Mouse (Mus musculus) hindlimb bud, embryonic 11.5 days (tissue): Measurements from ENCODE around the gene Gm42791.

Source experiments
- DNase-seq: peaks from one replicate; pipeline ENCODE4 v3.0.0-alpha.2; 2012; ENCODE audit warnings: low read depth, low spot score; ENCODE audit errors: extremely low spot score

Gm42791 gene

GRCm38 (mm10) chr5:148954314-148955060 is 40.5 kb downstream of the Gm42791 start:
- no peak for DNase-seq

GRCm38 (mm10) chr5:148953098-148953497 is 41.8 kb downstream of the Gm42791 start:
- no peak for DNase-seq

- no peak for DNase-seq
These were observed 42.5 kb downstream of the Gm42791 start for GRCm38 (mm10) chr5:148952419-148952818.

- no peak for DNase-seq
These were observed 43.6 kb downstream of the Gm42791 start for GRCm38 (mm10) chr5:148951360-148951759.

- no peak for DNase-seq
These were observed 44.9 kb downstream of the Gm42791 start for GRCm38 (mm10) chr5:148950064-148950463.

- no peak for DNase-seq
These were observed 46.4 kb downstream of the Gm42791 start for GRCm38 (mm10) chr5:148948577-148948976.

GRCm38 (mm10) chr5:148947412-148947811 is 47.5 kb downstream of the Gm42791 start:
- DNase-seq: no peak

- DNase-seq: no peak
These were observed 48.2 kb downstream of the Gm42791 start for GRCm38 (mm10) chr5:148946787-148947186.

- no peak for DNase-seq
These were observed 49.2 kb downstream of the Gm42791 start for GRCm38 (mm10) chr5:148945735-148946134.

- DNase-seq: no peak
These were observed 50.9 kb downstream of the Gm42791 start for GRCm38 (mm10) chr5:148944024-148944423.

- DNase-seq: no peak
These were observed 51.5 kb downstream of the Gm42791 start for GRCm38 (mm10) chr5:148943444-148943843.

- no peak for DNase-seq
These were observed 52.0 kb downstream of the Gm42791 start for GRCm38 (mm10) chr5:148942957-148943356.

- no peak for DNase-seq
These were observed 52.6 kb downstream of the Gm42791 start for GRCm38 (mm10) chr5:148942305-148942704.

GRCm38 (mm10) chr5:148941867-148942266 is 53.1 kb downstream of the Gm42791 start:
- DNase-seq: no peak

GRCm38 (mm10) chr5:148939948-148940382 is 55.0 kb downstream of the Gm42791 start:
- no peak for DNase-seq

- no peak for DNase-seq
These were observed 58.4 kb downstream of the Gm42791 start for GRCm38 (mm10) chr5:148936516-148936951.

- DNase-seq: no peak
These were observed 59.1 kb downstream of the Gm42791 start for GRCm38 (mm10) chr5:148935871-148936270.

GRCm38 (mm10) chr5:148935071-148935821 is 59.7 kb downstream of the Gm42791 start:
- no peak for DNase-seq

- no peak for DNase-seq
These were observed 60.5 kb downstream of the Gm42791 start for GRCm38 (mm10) chr5:148934457-148934856.

GRCm38 (mm10) chr5:148933767-148934166 is 61.2 kb downstream of the Gm42791 start:
- DNase-seq: no peak

- DNase-seq: no peak
These were observed 63.6 kb downstream of the Gm42791 start for GRCm38 (mm10) chr5:148931301-148931700.

- no peak for DNase-seq
These were observed 65.9 kb downstream of the Gm42791 start, which contains the start of gene Katnal1 for GRCm38 (mm10) chr5:148929116-148929449. Gene Katnal1, minus strand, starts transcription at chr5:148929320.
